Mouse (Mus musculus) kidney, adult 2 months (tissue): ENCODE data around the gene Zfp213.

Experiments used
- CTCF ChIP-seq: fragments of 200-500 bp; conservative IDR thresholded peaks from 2 replicates; pipeline ENCODE4 v1.5.1; 2011; ENCODE audit warnings: low read depth, mild to moderate bottlenecking, control low read depth, low read length, moderate library complexity, mixed read lengths; ENCODE audit not compliant: insufficient read depth, insufficient read length
- POLR2A ChIP-seq: fragments of 200-500 bp; IDR thresholded peaks from one replicate; pipeline ENCODE4 v1.6.1; 2011; ENCODE audit warnings: low read depth, low read length, control low read depth

- TF ChIP-seq CTCF (no peak), POLR2A (peak; percentile 81)
Observed at GRCm38 (mm10) chr17:23563595-23564367, at the start of gene Zfp213.
